Mouse (Mus musculus) mouse embryonic stem cell (cell line): Measurements from ENCODE around the gene Men1.

Experiments used
- in situ Hi-C, 2 experiments: fragments of 300-500 bp; cut with MboI; formaldehyde crosslinking; loops; 1 replicate in 1 of 2; 3 replicates in 1 of 2; pipeline ENCODE4 v1.14.3; 2019 to 2020; ENCODE audit warnings: low sequenced_read_pairs in 2 of 2, low pct_unique_long_range_greater_than_20kb in 1 of 2, mixed read lengths in 1 of 2; ENCODE audit not compliant: unreplicated experiment in 1 of 2

Gene Men1

GRCm38 (mm10) chr19:6376643-6377042, 41.9 kb downstream of the Men1 start:
- in situ Hi-C loops = no loop called here

- in situ Hi-C loops = no loop called here
These were observed 42.7 kb downstream of the Men1 start for GRCm38 (mm10) chr19:6377327-6378040.

GRCm38 (mm10) chr19:6380411-6381166, 45.8 kb downstream of the Men1 start:
- in situ Hi-C loops = no loop called here

- in situ Hi-C loops = no loop called here
These were observed 46.5 kb downstream of the Men1 start for GRCm38 (mm10) chr19:6381238-6381637.

- in situ Hi-C loops = no loop called here
These were observed 47.6 kb downstream of the Men1 start for GRCm38 (mm10) chr19:6382323-6382924.

- in situ Hi-C loops = no loop called here
These were observed 48.7 kb downstream of the Men1 start for GRCm38 (mm10) chr19:6383470-6383869.

GRCm38 (mm10) chr19:6384128-6384527, 49.3 kb downstream of the Men1 start, which contains the start of gene Pygm:
Gene Pygm (plus strand): TSS chr19:6384399.
- in situ Hi-C loops = no loop called here

GRCm38 (mm10) chr19:6384954-6385353, 50.2 kb downstream of the Men1 start:
- in situ Hi-C loops = no loop called here

GRCm38 (mm10) chr19:6385419-6385818, 50.6 kb downstream of the Men1 start:
- in situ Hi-C loops = no loop called here

- in situ Hi-C loops = no loop called here
These were observed 51.0 kb downstream of the Men1 start for GRCm38 (mm10) chr19:6385821-6386220.

GRCm38 (mm10) chr19:6386234-6386633, 51.5 kb downstream of the Men1 start:
- in situ Hi-C loops = no loop called here

GRCm38 (mm10) chr19:6388006-6388405, 53.2 kb downstream of the Men1 start:
- in situ Hi-C loops = no loop called here

- in situ Hi-C loops = no loop called here
These were observed 55.0 kb downstream of the Men1 start for GRCm38 (mm10) chr19:6389803-6390202.

GRCm38 (mm10) chr19:6390251-6390650, 55.5 kb downstream of the Men1 start:
- in situ Hi-C loops = no loop called here
